8 mouse cellular contexts compared by ENCODE assay signal in the genomic region with DNA sequence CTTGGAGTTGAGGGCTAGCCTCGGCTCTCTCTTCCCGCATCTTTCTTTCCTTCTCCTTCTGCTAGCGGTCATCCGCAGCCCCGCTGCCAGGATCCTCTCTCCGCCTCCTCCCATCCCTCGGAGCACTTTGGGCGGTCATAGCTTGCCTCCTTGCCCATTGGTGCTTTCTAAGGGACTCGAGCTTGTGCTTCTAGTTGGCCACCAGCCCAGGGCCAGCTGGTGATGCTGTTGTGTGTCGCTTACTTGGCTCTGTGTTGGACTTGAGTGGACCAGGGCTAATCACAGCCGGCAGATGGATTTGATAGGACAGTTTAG. TPM values are rescaled to one million over a fixed set of nuclear protein-coding genes. Genes with fewer than 3 reads are reported as not detected.
DNase-seq lines count a peak whose midpoint lies in the region; ATAC-seq and TF ChIP-seq lines count a peak whose summit lies in the region.

A gene (minus strand): TSS at position 85 of the 315 bp plus-strand sequence.

- H3K36me3 ChIP-seq in neural tube, embryonic 11.5 days (ENCODE audit: control insufficient read depth, insufficient read depth, low read length): peaks cover 10% of the 10 kb centered on the region
- peaks cover 26% of the 10 kb centered on the region for H3K36me3 ChIP-seq in hindbrain, embryonic 12.5 days
- 0 out of 2 replicates have a peak, but pooled peaks cover 4% of the 10 kb centered on the region for H3K36me3 ChIP-seq in lung, postnatal 0 days (ENCODE audit: insufficient read depth, low read length)

- peak within 1 kb of the TSS; percentile 54; the same call in 1 of the 2 replicates for H3K27ac ChIP-seq in neural tube, embryonic 11.5 days (ENCODE audit: low read depth, low read length)
- peak within 1 kb of the TSS; percentile 78 for H3K27ac ChIP-seq in hindbrain, embryonic 12.5 days
- peak within 1 kb of the TSS; percentile 81 for H3K27ac ChIP-seq in lung, postnatal 0 days (ENCODE audit: low read length)

- no peak for TF ChIP-seq CTCF in lung, postnatal 0 days (IDR thresholded peaks at IDR 0.05)

- peak within 1 kb of the TSS; percentile 63 for H3K4me3 ChIP-seq in neural tube, embryonic 11.5 days (ENCODE audit: low read depth, low read length)
- peak within 1 kb of the TSS; percentile 76 for H3K4me3 ChIP-seq in hindbrain, embryonic 12.5 days
- H3K4me3 ChIP-seq in lung, postnatal 0 days (ENCODE audit: low read depth, low read length): peak within 1 kb of the TSS; percentile 76

- H3K27me3 ChIP-seq in neural tube, embryonic 11.5 days (ENCODE audit: control insufficient read depth, insufficient read depth, low read length): no peaks in the 10 kb centered on the region
- H3K27me3 ChIP-seq in hindbrain, embryonic 12.5 days: no peaks in the 10 kb centered on the region
- H3K27me3 ChIP-seq in lung, postnatal 0 days (replicated peaks; ENCODE audit: insufficient read depth, low read length): no peaks in the 10 kb centered on the region

- peak; percentile 35 for ATAC-seq in neural tube, embryonic 11.5 days (ENCODE audit: insufficient read depth, low FRiP score, low TSS enrichment)
- ATAC-seq in hindbrain, embryonic 12.5 days (ENCODE audit: low FRiP score): peak; percentile 53
- ATAC-seq in lung, postnatal 0 days: peak; percentile 34

- H3K4me1 ChIP-seq in neural tube, embryonic 11.5 days (ENCODE audit: control insufficient read depth, insufficient read depth, low read length): no peaks in the 10 kb centered on the region
- peaks cover 8% of the 10 kb centered on the region for H3K4me1 ChIP-seq in hindbrain, embryonic 12.5 days
- peaks cover 4% of the 10 kb centered on the region; the same call in 1 of the 2 replicates for H3K4me1 ChIP-seq in lung, postnatal 0 days (ENCODE audit: insufficient read depth, low read depth, low read length)

- WGBS in neural tube, embryonic 11.5 days: under 1% methylated on average over 11 of the region's 11 CpGs
- WGBS in hindbrain, embryonic 12.5 days: under 1% methylated on average over 11 of the region's 11 CpGs
- WGBS in lung, postnatal 0 days: 4% methylated on average over 11 of the region's 11 CpGs

- H3K9ac ChIP-seq in neural tube, embryonic 11.5 days (ENCODE audit: low read length): peak within 1 kb of the TSS; percentile 70
- peak within 1 kb of the TSS; percentile 78 for H3K9ac ChIP-seq in hindbrain, embryonic 12.5 days
- peak within 1 kb of the TSS; percentile 62 for H3K9ac ChIP-seq in lung, postnatal 0 days (replicated peaks; ENCODE audit: low read depth)

- peak; percentile 73 for DNase-seq in neural tube, embryonic 11.5 days (ENCODE audit: low spot score)
- no peak for DNase-seq in neural tube, embryonic 10.5 days (ENCODE audit: extremely low spot score, low spot score)
- DNase-seq in cerebellum, postnatal 36 days: peak; percentile 83 to 87
- peak; percentile 47 to 68 for DNase-seq in frontal cortex, postnatal 14 days (ENCODE audit: low spot score in 2 of 2)
- DNase-seq in layer of hippocampus, postnatal 14 days (ENCODE audit: low spot score in 2 of 2): peak; percentile 55 to 72
- DNase-seq in lung, postnatal 0 days (ENCODE audit: low spot score): peak; percentile 89
- DNase-seq in ovary, postnatal 36 days (ENCODE audit: low spot score): peak; percentile 65

- H3K9me3 ChIP-seq in neural tube, embryonic 11.5 days (ENCODE audit: control insufficient read depth, low read length): no peaks in the 10 kb centered on the region
- 0 out of 2 replicates have a peak, but pooled peaks cover 3% of the 10 kb centered on the region for H3K9me3 ChIP-seq in hindbrain, embryonic 12.5 days (replicated peaks)
- H3K9me3 ChIP-seq in lung, postnatal 0 days (ENCODE audit: low read length): no peaks in the 10 kb centered on the region

- no peak for TF ChIP-seq EP300 in lung, postnatal 0 days (IDR thresholded peaks at IDR 0.05)

- peak within 1 kb of the TSS; percentile 58 for H3K4me2 ChIP-seq in neural tube, embryonic 11.5 days (ENCODE audit: low read depth)
- peak within 1 kb of the TSS; percentile 72 for H3K4me2 ChIP-seq in hindbrain, embryonic 12.5 days (replicated peaks)
- H3K4me2 ChIP-seq in lung, postnatal 0 days (replicated peaks; ENCODE audit: low read depth, low read length): peak within 1 kb of the TSS; percentile 82

RNA-seq across cellular contexts. Expression of the gene that starts here (rescaled TPM):
- polyA plus RNA-seq in neural tube, embryonic 11.5 days (2014; fragmentation: Nextera tagmentation; extraction: Ambion mirVana): 54.4 and 56.1 TPM in 2 replicates
- 52.2 and 54.3 TPM in 2 replicates for polyA plus RNA-seq in hindbrain, embryonic 12.5 days (2016; fragmentation: Nextera tagmentation; extraction: Ambion mirVana)
- total RNA-seq in layer of hippocampus, postnatal 14 days (2021): 10 to 100 TPM; 30.3 to 33.4 TPM
- 53.3 and 53.5 TPM in 2 replicates for polyA plus RNA-seq in lung, postnatal 0 days (2015; fragmentation: Nextera tagmentation; extraction: Ambion mirVana)
